Mouse (Mus musculus): ENCODE results near the gene C2cd4c.

C2cd4c gene

DNA sequence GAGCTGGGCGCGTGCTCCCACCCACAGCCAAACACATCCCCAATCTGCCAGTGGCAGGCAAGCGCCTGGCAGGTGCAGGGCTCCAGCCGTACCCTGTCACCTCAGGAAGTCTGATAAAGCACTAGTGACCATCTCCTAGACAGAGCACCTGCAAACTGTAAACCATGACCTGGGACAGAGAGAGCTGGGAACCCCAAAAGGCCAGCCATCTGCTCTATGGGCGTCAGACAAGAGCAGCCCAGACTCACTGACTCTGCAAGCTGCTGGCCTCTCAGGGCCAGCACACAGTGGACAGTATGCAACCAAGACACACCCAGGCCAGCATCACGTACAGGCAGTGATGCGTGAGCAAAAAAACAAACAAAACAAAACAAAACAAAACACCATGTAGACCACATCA, 34.9 kb downstream of the C2cd4c start:
- DNase-seq (ENCODE audit: low spot score), result no peak

DNA sequence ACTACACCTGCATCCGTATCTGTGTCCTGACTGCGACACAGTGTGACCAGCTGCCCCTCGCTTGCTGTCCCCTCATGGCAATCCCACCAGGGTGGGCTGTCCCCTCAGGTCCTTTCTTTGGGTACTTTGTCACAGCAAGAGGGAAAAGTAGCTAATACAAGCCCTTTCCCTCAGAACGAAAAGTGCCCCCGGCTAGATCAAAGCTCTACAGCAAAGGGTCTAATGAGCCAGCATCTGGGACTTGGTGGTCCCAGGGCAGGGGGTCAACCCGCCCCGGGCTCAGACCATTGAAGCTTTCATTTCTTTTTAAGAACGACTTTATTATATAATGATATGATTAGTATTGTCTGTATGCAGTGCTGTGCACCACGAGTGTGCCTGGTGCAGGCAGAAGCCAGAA, 35.5 kb downstream of the C2cd4c start:
- DNase-seq (ENCODE audit: low spot score), result no peak

DNA sequence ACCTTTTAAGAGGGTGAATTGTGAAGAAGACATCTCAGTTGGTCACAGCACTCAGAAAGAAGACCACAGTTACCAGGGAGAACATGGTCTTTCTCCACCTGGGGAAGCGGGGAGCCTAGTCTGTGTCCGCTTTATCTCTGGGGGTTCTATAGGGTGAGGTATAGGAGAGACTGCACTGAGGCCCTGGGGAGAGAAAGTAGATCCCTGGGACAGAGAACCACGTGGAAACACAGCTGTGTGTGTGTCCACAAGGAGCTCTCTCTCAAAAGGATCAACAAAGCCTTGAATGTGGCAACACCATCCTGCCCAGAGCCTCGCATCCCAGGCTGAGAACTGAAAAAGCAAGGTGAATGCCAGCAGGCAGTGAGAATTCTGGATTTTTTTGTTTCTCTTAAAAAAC, 36.4 kb downstream of the C2cd4c start:
- DNase-seq (ENCODE audit: low spot score), result no peak

DNA sequence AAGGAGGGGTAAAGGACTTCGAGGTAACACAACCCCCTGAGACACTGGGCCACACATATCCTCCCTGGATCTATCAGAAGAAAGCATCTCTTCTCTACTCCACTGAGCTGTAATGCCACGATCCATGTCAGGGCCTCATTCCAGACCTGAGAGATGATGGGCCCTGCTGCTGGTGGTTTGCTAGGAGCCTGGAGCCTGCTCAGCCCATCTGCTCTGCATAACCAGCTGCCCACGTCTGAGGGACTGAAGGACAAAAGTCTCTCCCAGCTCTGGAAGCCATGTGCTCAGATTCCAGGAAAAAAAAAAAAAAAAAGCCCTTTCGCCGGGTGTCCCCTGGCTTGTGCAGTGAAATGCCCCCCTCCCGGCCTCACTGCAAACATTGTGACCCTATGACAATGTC, 38.1 kb downstream of the C2cd4c start:
- no peak for DNase-seq (ENCODE audit: low spot score)

DNA sequence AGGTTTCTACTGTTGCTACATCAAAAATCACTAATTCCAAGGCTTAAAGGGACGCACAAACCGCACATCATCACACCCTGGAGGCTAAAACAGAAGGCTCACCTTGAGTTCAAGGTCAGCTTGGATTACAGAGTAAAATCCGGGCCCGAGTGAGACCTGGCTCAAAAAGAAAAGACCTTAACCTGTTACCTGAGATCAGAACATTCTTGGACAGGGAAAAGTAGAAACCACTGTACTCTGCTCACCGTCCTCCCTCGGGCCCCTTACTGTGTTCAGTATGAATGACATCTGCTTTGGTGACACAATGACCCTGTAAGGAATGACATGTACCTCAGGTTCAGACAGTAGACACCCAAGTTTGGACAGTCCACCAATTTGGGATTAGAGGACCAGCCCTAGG, 39.0 kb downstream of the C2cd4c start:
- DNase-seq (ENCODE audit: low spot score), result no peak

DNA sequence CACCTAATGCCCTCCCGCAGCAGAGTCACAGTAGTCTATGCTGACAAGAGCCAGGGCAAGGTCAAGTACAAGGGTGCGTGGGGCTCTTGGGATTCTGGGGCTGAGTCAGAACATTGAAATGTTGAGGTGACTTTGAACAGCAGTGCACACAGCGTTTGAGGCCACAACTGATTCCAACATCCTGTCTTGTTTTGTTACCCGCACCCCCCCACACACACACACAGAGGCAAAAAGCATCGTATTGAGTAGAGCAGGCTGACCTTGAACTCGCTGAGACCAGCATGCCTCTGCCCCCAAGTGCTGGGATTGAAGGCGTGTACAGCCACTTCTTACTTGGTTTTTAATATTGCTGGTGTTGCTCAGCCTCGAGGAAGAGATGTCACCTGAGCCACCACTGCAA, 39.5 kb downstream of the C2cd4c start:
- no peak for DNase-seq (ENCODE audit: low spot score)

DNA sequence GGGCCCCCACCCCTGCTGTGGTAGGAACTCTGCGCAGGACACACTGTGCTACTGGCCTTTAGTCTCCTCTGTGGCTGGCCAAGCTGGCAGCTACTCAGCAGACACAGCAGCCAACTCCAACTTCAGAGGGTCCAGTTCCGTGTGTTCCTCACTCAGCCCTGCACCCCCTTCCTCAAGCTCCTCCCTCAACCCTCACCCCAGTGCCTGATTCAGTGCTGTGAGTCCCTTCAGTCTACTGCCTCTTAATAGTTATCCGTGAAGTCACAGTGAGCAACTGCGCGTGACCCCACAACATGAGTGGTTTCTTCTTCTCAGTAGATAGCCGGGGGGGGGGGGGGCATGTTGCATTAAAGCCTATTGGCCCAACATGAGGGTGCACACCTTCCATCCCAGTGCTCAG, 40.2 kb downstream of the C2cd4c start:
- no peak for DNase-seq (ENCODE audit: low spot score)

DNA sequence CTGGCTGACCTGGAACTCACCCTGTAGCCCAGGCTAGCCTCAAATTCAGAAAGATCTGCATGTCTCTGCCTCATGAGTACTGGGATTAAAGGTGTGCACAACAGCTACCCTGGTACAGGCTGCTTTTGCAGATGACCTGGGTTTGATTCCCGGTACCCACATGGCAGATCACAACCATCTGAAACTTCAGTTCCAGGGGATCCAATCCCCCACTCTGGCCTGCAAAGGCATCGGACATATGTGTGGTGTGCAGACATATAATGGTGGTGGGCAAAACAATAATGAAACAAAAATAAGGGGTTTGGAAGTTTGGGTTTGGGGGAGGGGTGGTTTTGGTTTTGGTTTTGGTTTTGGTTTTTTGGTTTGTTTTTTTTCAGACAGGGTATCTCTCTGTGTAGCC, 42.5 kb downstream of the C2cd4c start:
- no peak for DNase-seq (ENCODE audit: low spot score)

DNA sequence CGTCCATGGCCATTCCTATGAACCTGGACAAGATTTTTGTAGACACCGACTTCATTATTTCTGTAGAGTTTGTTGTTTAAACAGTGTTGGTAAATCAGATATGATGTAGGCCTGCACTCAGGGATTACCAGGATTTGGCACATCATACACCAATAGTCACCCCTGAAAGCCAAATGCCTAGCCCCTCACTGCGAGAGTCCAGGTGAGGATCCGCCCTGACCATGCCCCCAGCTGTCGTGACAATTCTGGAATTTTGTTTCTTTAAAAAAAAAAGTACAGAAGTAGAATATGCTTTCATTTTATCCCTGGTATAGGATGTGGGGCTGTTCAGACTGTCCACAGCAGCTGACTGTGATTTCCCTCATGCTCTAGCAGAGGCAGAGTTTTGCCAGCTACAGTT, 43.9 kb downstream of the C2cd4c start:
- DNase-seq (ENCODE audit: low spot score), result no peak

DNA sequence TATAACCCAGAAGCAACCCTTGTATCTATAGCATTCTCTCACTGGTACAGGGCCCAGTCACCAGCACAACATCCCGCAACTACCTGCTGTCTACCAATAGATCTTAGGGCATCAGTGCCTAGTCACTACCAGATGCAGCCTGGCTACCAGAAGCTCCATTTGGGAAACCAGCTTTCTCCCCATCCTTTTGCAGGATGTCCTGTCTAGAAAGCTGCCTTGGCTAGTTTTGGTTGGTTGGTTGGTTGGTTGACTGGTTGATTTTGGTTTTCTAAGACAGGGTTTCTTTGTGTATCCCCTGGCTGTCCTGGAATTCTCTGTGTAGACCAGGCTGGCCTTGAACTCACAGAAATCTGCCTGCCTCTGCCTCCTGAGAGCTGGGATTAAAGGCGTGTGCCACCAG, 54.1 kb downstream of the C2cd4c start:
- DNase-seq (ENCODE audit: low spot score), result no peak

DNA sequence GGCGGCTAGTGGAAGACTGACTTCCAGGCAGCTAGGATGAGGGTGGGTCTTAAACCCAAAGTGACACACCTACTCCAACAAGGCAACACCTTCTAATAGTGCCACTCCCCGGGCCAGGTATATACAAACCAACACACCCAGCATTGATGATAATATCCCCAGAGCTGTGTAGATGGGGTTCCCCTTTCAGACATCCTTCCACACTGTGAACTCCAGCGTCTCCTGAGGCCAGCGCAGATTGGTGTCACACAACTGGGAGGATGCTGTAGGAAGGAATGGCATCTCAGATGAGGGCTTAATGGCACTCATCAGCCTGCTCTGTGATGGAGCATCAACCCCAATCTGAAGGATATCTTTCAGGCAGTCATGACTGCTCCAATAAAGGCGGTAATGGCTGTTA, 56.3 kb downstream of the C2cd4c start:
- no peak for DNase-seq (ENCODE audit: low spot score)

DNA sequence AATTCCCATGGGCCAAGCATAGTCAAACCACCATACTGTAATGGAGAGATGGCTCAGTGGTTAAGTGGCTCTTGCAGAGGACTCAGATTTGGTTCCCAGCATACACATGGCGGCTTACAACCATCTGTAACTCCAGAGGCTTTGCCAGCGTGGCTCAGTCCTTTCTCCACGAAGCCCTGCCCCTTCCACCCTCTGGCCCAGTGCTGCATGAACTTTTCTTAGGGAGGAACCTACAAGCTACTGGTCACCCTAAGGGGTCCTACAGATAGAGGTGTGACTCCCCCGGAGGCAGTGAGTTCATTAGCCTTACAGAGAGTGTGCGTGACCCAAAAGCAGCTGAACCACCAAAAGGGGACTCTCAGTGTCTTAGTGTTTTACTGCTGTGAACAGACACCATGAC, 56.9 kb downstream of the C2cd4c start:
- no peak for DNase-seq (ENCODE audit: low spot score)

Measured in urinary bladder, postnatal 14 days (tissue).